In the genomic region with DNA sequence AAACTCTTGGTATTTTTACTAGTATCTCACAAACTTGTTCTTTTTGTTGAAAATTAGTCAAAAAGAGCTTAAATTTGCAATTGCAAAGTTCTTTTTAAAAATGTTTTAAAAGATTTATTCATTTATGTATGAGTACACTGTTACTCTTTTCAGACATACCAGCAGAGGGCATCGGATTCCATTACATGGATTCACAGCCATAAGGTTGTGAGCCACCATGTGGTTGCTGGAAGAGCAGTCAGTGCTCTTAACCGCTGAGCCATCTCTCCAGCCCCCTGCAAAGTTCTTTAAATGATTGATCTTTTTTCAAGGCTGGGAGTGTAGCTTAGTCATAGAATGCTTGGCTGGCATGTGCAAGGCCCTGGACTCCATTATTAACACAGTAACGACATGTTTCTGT, we compare ENCODE assay signal across 9 mouse cellular contexts. TPM values are rescaled to one million over a fixed set of nuclear protein-coding genes. Genes with fewer than 3 reads are reported as not detected.
DNase-seq lines count a peak whose midpoint lies in the region; ATAC-seq and TF ChIP-seq lines count a peak whose summit lies in the region.
"Had no signal": no experiment of that assay in that cellular context is flagged by ENCODE, and none has a peak within 500 bp of the region (broad histone marks: within the 10 kb centered on the region; RNA-seq: fewer than 3 reads in every experiment).

No protein-coding gene starts in this region.

- H3K4me1 ChIP-seq in ES-Bruce4 (ENCODE audit: control insufficient read depth, insufficient read depth, low read length) = peaks cover 2% of the 10 kb centered on the region
- peaks cover 4% of the 10 kb centered on the region; the same call in 1 of the 2 replicates for H3K4me1 ChIP-seq in cortical plate, adult 2 months (ENCODE audit: control insufficient read depth, insufficient read depth, low read length)
- H3K4me1 ChIP-seq in kidney, embryonic 16.5 days (ENCODE audit: insufficient read depth, low read length) = peaks cover 24% of the 10 kb centered on the region; the same call in 1 of the 2 replicates
- peaks cover 40% of the 10 kb centered on the region for H3K4me1 ChIP-seq in neural tube, embryonic 15.5 days

- H3K36me3 ChIP-seq in ES-Bruce4 (ENCODE audit: control insufficient read depth, insufficient read depth, low read length, poor library complexity, severe bottlenecking) = peaks cover 35% of the 10 kb centered on the region
- peaks cover 84% of the 10 kb centered on the region for H3K36me3 ChIP-seq in kidney, embryonic 16.5 days (ENCODE audit: insufficient read depth, low read length)
- peaks cover 80% of the 10 kb centered on the region for H3K36me3 ChIP-seq in neural tube, embryonic 15.5 days

- TF ChIP-seq POLR2A in ES-Bruce4 (IDR thresholded peaks at IDR 0.05; ENCODE audit: insufficient read depth, low read length) = no peak
- TF ChIP-seq POLR2A in cortical plate, adult 2 months (IDR thresholded peaks at IDR 0.05; ENCODE audit: extremely low read depth, insufficient read depth, low read length) = no peak

- WGBS in kidney, embryonic 16.5 days = 53% methylated on average over 3 of the region's 3 CpGs
- 49% methylated on average over 3 of the region's 3 CpGs for WGBS in neural tube, embryonic 15.5 days

- H3K4me2 ChIP-seq in kidney, embryonic 16.5 days (replicated peaks; ENCODE audit: low read depth, low read length) = no peak overlapping the region
- H3K4me2 ChIP-seq in neural tube, embryonic 15.5 days = no peak overlapping the region
- H3K4me2 ChIP-seq: embryonic facial prominence, embryonic 15.5 days had no signal

- H3K9me3 ChIP-seq in ES-Bruce4 (replicated peaks; ENCODE audit: control insufficient read depth, insufficient read depth, low read length, poor library complexity, severe bottlenecking) = no peaks in the 10 kb centered on the region
- no peaks in the 10 kb centered on the region for H3K9me3 ChIP-seq in kidney, embryonic 16.5 days (ENCODE audit: low read length)
- no peaks in the 10 kb centered on the region for H3K9me3 ChIP-seq in neural tube, embryonic 15.5 days (replicated peaks)
- H3K9me3 ChIP-seq: embryonic facial prominence, embryonic 15.5 days had no signal

- no peak overlapping the region for H3K27ac ChIP-seq in ES-Bruce4 (ENCODE audit: insufficient read depth, low read length)
- H3K27ac ChIP-seq in cortical plate, adult 2 months (ENCODE audit: insufficient read depth, low read length) = no peak overlapping the region
- H3K27ac ChIP-seq in kidney, embryonic 16.5 days (ENCODE audit: low read length) = no peak overlapping the region
- H3K27ac ChIP-seq in neural tube, embryonic 15.5 days (replicated peaks) = no peak overlapping the region
- H3K27ac ChIP-seq: embryonic facial prominence, embryonic 15.5 days had no signal

- TF ChIP-seq EP300 in ES-Bruce4 (IDR thresholded peaks at IDR 0.05; ENCODE audit: insufficient read depth, low read depth, low read length) = no peak

- intact Hi-C loops in left cerebral cortex, postnatal 4 days (cut with DNase I) = loop anchor here (5.0 kb wide), 1 partner anchor 61 kb away; no protein-coding TSS in a partner anchor

- ATAC-seq in kidney, embryonic 16.5 days (ENCODE audit: low FRiP score, low TSS enrichment) = peak; percentile 13; the same call in 1 of the 2 replicates
- ATAC-seq in neural tube, embryonic 15.5 days (ENCODE audit: low FRiP score) = peak; percentile 55; the same call in 1 of the 2 replicates

- H3K9ac ChIP-seq in ES-Bruce4 (ENCODE audit: low read depth, poor library complexity, severe bottlenecking) = no peak overlapping the region
- no peak overlapping the region for H3K9ac ChIP-seq in kidney, embryonic 16.5 days (replicated peaks; ENCODE audit: low read length)
- no peak overlapping the region for H3K9ac ChIP-seq in neural tube, embryonic 15.5 days (replicated peaks)
- H3K9ac ChIP-seq: embryonic facial prominence, embryonic 15.5 days had no signal

- peak; percentile 47 for TF ChIP-seq CTCF in ES-Bruce4 (IDR thresholded peaks at IDR 0.05; ENCODE audit: low read depth, low read length)
- peak; percentile 62 for TF ChIP-seq CTCF in cortical plate, adult 2 months (IDR thresholded peaks at IDR 0.05; ENCODE audit: extremely low read depth, insufficient read depth, low read length)

- no peaks in the 10 kb centered on the region for H3K27me3 ChIP-seq in ES-Bruce4 (ENCODE audit: control insufficient read depth, insufficient read depth, low read length, poor library complexity, severe bottlenecking)
- H3K27me3 ChIP-seq in kidney, embryonic 16.5 days (ENCODE audit: insufficient read depth, low read length) = no peaks in the 10 kb centered on the region
- H3K27me3 ChIP-seq in neural tube, embryonic 15.5 days (replicated peaks) = no peaks in the 10 kb centered on the region
- H3K27me3 ChIP-seq: embryonic facial prominence, embryonic 15.5 days had no signal

- DNase-seq in kidney, adult 18-20 months = peak; percentile 9
- no peak for DNase-seq in kidney, adult 11 months
- DNase-seq in heart, adult 11 months = no peak
- DNase-seq in left cerebral cortex, postnatal 4 days = no peak

- no peak overlapping the region for H3K4me3 ChIP-seq in ES-Bruce4 (ENCODE audit: low read depth, low read length)
- H3K4me3 ChIP-seq in cortical plate, adult 2 months (ENCODE audit: insufficient read depth, low read length) = no peak overlapping the region
- H3K4me3 ChIP-seq in kidney, embryonic 16.5 days (ENCODE audit: low read length) = no peak overlapping the region
- no peak overlapping the region for H3K4me3 ChIP-seq in neural tube, embryonic 15.5 days (replicated peaks)
- H3K4me3 ChIP-seq: embryonic facial prominence, embryonic 15.5 days had no signal

RNA-seq across cellular contexts. Expression of a gene that starts 8.5 kb away (rescaled TPM):
- 31.2 and 31.5 TPM in 2 replicates for polyA plus RNA-seq in ES-Bruce4 (2011; ENCODE audit: insufficient read depth, insufficient read length, low read depth, missing spikeins)
- 20.0 and 21.5 TPM in 2 replicates for polyA plus RNA-seq in cortical plate, adult 2 months (2012; rRNA removed)
- polyA plus RNA-seq in kidney, embryonic 16.5 days (2015; fragmentation: Nextera tagmentation; extraction: Ambion mirVana) = 27.6 and 28.0 TPM in 2 replicates
- polyA plus RNA-seq in neural tube, embryonic 15.5 days (2015; fragmentation: Nextera tagmentation; extraction: Ambion mirVana) = 33.9 and 41.5 TPM in 2 replicates
- 10 to 100 TPM; 30.4 to 32.5 TPM for total RNA-seq in left cerebral cortex, postnatal 4 days (2021)

RNA-seq across cellular contexts. Expression of a gene that starts 9.0 kb away (rescaled TPM):
- polyA plus RNA-seq in ES-Bruce4 (2011; ENCODE audit: insufficient read depth, insufficient read length, low read depth, missing spikeins) = 48.1 and 52.4 TPM in 2 replicates
- polyA plus RNA-seq in cortical plate, adult 2 months (2012; rRNA removed) = 65.9 and 68.4 TPM in 2 replicates
- 158 and 159 TPM in 2 replicates for polyA plus RNA-seq in kidney, embryonic 16.5 days (2015; fragmentation: Nextera tagmentation; extraction: Ambion mirVana)
- polyA plus RNA-seq in neural tube, embryonic 15.5 days (2015; fragmentation: Nextera tagmentation; extraction: Ambion mirVana) = 152 and 155 TPM in 2 replicates
- 100 to 1,000 TPM; 149 to 160 TPM for total RNA-seq in left cerebral cortex, postnatal 4 days (2021)

RNA-seq across cellular contexts. Expression of a gene that starts 51.6 kb away (rescaled TPM):
- 1.2 and 1.3 TPM in 2 replicates for polyA plus RNA-seq in ES-Bruce4 (2011; ENCODE audit: insufficient read depth, insufficient read length, low read depth, missing spikeins)
- 0.78 and 0.90 TPM in 2 replicates for polyA plus RNA-seq in cortical plate, adult 2 months (2012; rRNA removed)
- 59.1 and 62.6 TPM in 2 replicates for polyA plus RNA-seq in kidney, embryonic 16.5 days (2015; fragmentation: Nextera tagmentation; extraction: Ambion mirVana)
- 0.50 and 3.6 TPM in 2 replicates for polyA plus RNA-seq in neural tube, embryonic 15.5 days (2015; fragmentation: Nextera tagmentation; extraction: Ambion mirVana)
- under 1 TPM; 0.62 to 0.86 TPM for total RNA-seq in left cerebral cortex, postnatal 4 days (2021)

RNA-seq across cellular contexts. Expression of a gene that starts 55.4 kb away (rescaled TPM):
- polyA plus RNA-seq in ES-Bruce4 (2011; ENCODE audit: insufficient read depth, insufficient read length, low read depth, missing spikeins) = not detected in 2 replicates
- not detected in 2 replicates for polyA plus RNA-seq in cortical plate, adult 2 months (2012; rRNA removed)
- 24.4 and 31.8 TPM in 2 replicates for polyA plus RNA-seq in kidney, embryonic 16.5 days (2015; fragmentation: Nextera tagmentation; extraction: Ambion mirVana)
- not detected in 2 replicates for polyA plus RNA-seq in neural tube, embryonic 15.5 days (2015; fragmentation: Nextera tagmentation; extraction: Ambion mirVana)
- not detected for total RNA-seq in left cerebral cortex, postnatal 4 days (2021)

RNA-seq across cellular contexts. Expression of a gene that starts 57.7 kb away (rescaled TPM):
- 19.0 and 20.5 TPM in 2 replicates for polyA plus RNA-seq in ES-Bruce4 (2011; ENCODE audit: insufficient read depth, insufficient read length, low read depth, missing spikeins)
- polyA plus RNA-seq in cortical plate, adult 2 months (2012; rRNA removed) = 74.2 and 81.0 TPM in 2 replicates
- polyA plus RNA-seq in kidney, embryonic 16.5 days (2015; fragmentation: Nextera tagmentation; extraction: Ambion mirVana) = 139 and 151 TPM in 2 replicates
- polyA plus RNA-seq in neural tube, embryonic 15.5 days (2015; fragmentation: Nextera tagmentation; extraction: Ambion mirVana) = 57.5 and 59.1 TPM in 2 replicates
- total RNA-seq in left cerebral cortex, postnatal 4 days (2021) = 10 to 100 TPM; 25.6 to 27.6 TPM

Comparison
In these comparisons a context has a peak if more than half of its experiments do, and no peak if none do; other contexts are left out.
1. RNA of a gene that starts 51.6 kb away (polyA plus RNA-seq): 59.1 to 62.6 TPM in kidney, embryonic 16.5 days; 1.2 to 1.3 TPM in ES-Bruce4, 0.78 to 0.90 TPM in cortical plate, adult 2 months and 0.50 to 3.6 TPM in neural tube, embryonic 15.5 days; every median in the first group is over 10 times any median in the second.